Mouse (Mus musculus) heart, postnatal 36 days (tissue): ENCODE measurements at regions not wholly inside any gene's neighbourhood (a gene's known extent, or its start where the extent isn't known, plus 50 kb on each side); places are given as distances from the start of the nearest gene placed in this dataset.

Experiments used
- DNase-seq, 2 experiments: peaks; one replicate each; pipeline ENCODE4 v3.0.0; 2021 to 2022
- intact Hi-C: fragments of 180-260 bp; cut with DNase I; formaldehyde crosslinking; loops from one replicate; pipeline ENCODE4 v1.15.1; 2025

GRCm38 (mm10) chr14:28765201-28765600, 252.8 kb upstream of the Lrtm1 start:
- DNase-seq: no peak
- intact Hi-C loops: no loop called here

- intact Hi-C loops: no loop called here
- no peak for DNase-seq
Observed at GRCm38 (mm10) chr14:28773068-28773467, 244.9 kb upstream of the Lrtm1 start.

- DNase-seq: no peak
- intact Hi-C loops: no loop called here
Observed at GRCm38 (mm10) chr14:28775686-28776085, 242.3 kb upstream of the Lrtm1 start.

GRCm38 (mm10) chr14:28777791-28778190, 240.2 kb upstream of the Lrtm1 start:
- intact Hi-C loops: no loop called here
- DNase-seq: no peak

GRCm38 (mm10) chr14:28781660-28782059, 236.3 kb upstream of the Lrtm1 start:
- DNase-seq: no peak

GRCm38 (mm10) chr14:28784106-28784633, 233.8 kb upstream of the Lrtm1 start:
- no peak for DNase-seq
- intact Hi-C loops: no loop called here

More at GRCm38 (mm10) chr14:28781660-28782059, 236.3 kb upstream of the Lrtm1 start:
- intact Hi-C loops: no loop called here

GRCm38 (mm10) chr14:28798290-28798689, 219.7 kb upstream of the Lrtm1 start:
- no peak for DNase-seq
- intact Hi-C loops: no loop called here

GRCm38 (mm10) chr14:28801681-28802080, 216.3 kb upstream of the Lrtm1 start:
- intact Hi-C loops: no loop called here
- DNase-seq: no peak

- intact Hi-C loops: no loop called here
- DNase-seq: no peak
Observed at GRCm38 (mm10) chr14:28802126-28802525, 215.9 kb upstream of the Lrtm1 start.

GRCm38 (mm10) chr14:28808094-28808493, 209.9 kb upstream of the Lrtm1 start:
- no peak for DNase-seq
- intact Hi-C loops: no loop called here

GRCm38 (mm10) chr14:28809355-28809754, 208.7 kb upstream of the Lrtm1 start:
- no peak for DNase-seq
- intact Hi-C loops: no loop called here

GRCm38 (mm10) chr14:28820970-28821369, 197.0 kb upstream of the Lrtm1 start:
- DNase-seq: no peak
- intact Hi-C loops: no loop called here

GRCm38 (mm10) chr14:28827186-28827585, 190.8 kb upstream of the Lrtm1 start:
- no peak for DNase-seq
- intact Hi-C loops: no loop called here

GRCm38 (mm10) chr14:28837117-28837516, 180.9 kb upstream of the Lrtm1 start:
- intact Hi-C loops: no loop called here

GRCm38 (mm10) chr14:28848831-28849590, 169.0 kb upstream of the Lrtm1 start:
- DNase-seq: peak; percentile 12 to 43
- intact Hi-C loops: no loop called here

More at GRCm38 (mm10) chr14:28837117-28837516, 180.9 kb upstream of the Lrtm1 start:
- no peak for DNase-seq
